Mouse (Mus musculus) subcutaneous adipose tissue, adult 2 months (tissue): ENCODE results near the gene Dbndd2. TPM values are rescaled to one million over a fixed set of nuclear protein-coding genes. Genes with fewer than 3 reads are reported as not detected.

Source experiments
- polyA plus RNA-seq: library from polyadenylated mRNA; depleted of rRNA; stranded (reverse); fragments of >200 nt; gene quantifications from 2 replicates; pipeline ENCODE4 v1.2.3, GENCODE M21; 2012; ENCODE audit warnings: low replicate concordance; rRNA removed

The Dbndd2 gene
- 55.8 and 81.1 TPM in 2 replicates for polyA plus RNA-seq

GRCm38 (mm10) chr2:164485681-164486257 is at the start of gene Dbndd2:
Dbndd2 (plus strand) TSS chr2:164486106.

GRCm38 (mm10) chr2:164443460-164444000 is 42.4 kb upstream of the Dbndd2 start, which contains the start of gene Sdc4:
Sdc4 (minus strand) TSS chr2:164443887.

GRCm38 (mm10) chr2:164456864-164457300 is 29.0 kb upstream of the Dbndd2 start, which contains the start of gene Sys1:
Sys1 (plus strand) TSS chr2:164456964.

GRCm38 (mm10) chr2:164460745-164461551 is 25.0 kb upstream of the Dbndd2 start, which contains the start of gene Gm20458:
Gm20458 (plus strand) TSS chr2:164460967.

GRCm38 (mm10) chr2:164473624-164474023 is 12.3 kb upstream of the Dbndd2 start, which contains the start of gene Trp53tg5:
Trp53tg5 (minus strand) TSS chr2:164473724.

GRCm38 (mm10) chr2:164496847-164497690 is 11.2 kb downstream of the Dbndd2 start, which contains the start of gene Pigt:
Pigt (plus strand) TSS chr2:164497520.

Other genes with a start within 250 kb of the Dbndd2 start
- gene Svs2, start 247.6 kb upstream of the Dbndd2 start, polyA plus RNA-seq, result 0.80 TPM in 1 of 2 replicates, not detected in the other
- 0.17 TPM in 1 of 2 replicates, not detected in the other for gene Svs3b, start 229.5 kb upstream of the Dbndd2 start, polyA plus RNA-seq
- 2.5 TPM in 1 of 2 replicates, not detected in the other for gene Svs4, start 207.6 kb upstream of the Dbndd2 start, polyA plus RNA-seq
- gene Svs3a, start 196.8 kb upstream of the Dbndd2 start, polyA plus RNA-seq, result 0.39 TPM in 1 of 2 replicates, not detected in the other
- not detected in 2 replicates for gene Svs6, start 169.4 kb upstream of the Dbndd2 start, polyA plus RNA-seq
- gene Svs5, start 153.4 kb upstream of the Dbndd2 start, polyA plus RNA-seq, result 0.23 and 8.3 TPM in 2 replicates
- gene Slpi, start 97.0 kb upstream of the Dbndd2 start, polyA plus RNA-seq, result 12.5 and 17.4 TPM in 2 replicates
- gene Rbpjl, start 83.0 kb upstream of the Dbndd2 start, polyA plus RNA-seq, result not detected in 2 replicates
- 0.42 and 1.4 TPM in 2 replicates for gene Matn4, start 80.9 kb upstream of the Dbndd2 start, polyA plus RNA-seq
- 23.4 and 58.2 TPM in 2 replicates for gene Sdc4, start 42.2 kb upstream of the Dbndd2 start, polyA plus RNA-seq
- 92.6 and 114 TPM in 2 replicates for gene Sys1, start 29.1 kb upstream of the Dbndd2 start, polyA plus RNA-seq
- gene Gm20458, start 25.1 kb upstream of the Dbndd2 start, polyA plus RNA-seq, result 9.2 and 40.8 TPM in 2 replicates
- not detected in 2 replicates for gene Trp53tg5, start 12.4 kb upstream of the Dbndd2 start, polyA plus RNA-seq
- gene Pigt, start 11.4 kb downstream of the Dbndd2 start, polyA plus RNA-seq, result 101 and 156 TPM in 2 replicates
- 0.20 and 463 TPM in 2 replicates for gene Wfdc2, start 76.3 kb downstream of the Dbndd2 start, polyA plus RNA-seq
- gene Spint3, start 87.4 kb downstream of the Dbndd2 start, polyA plus RNA-seq, result 0.57 TPM in 1 of 2 replicates, not detected in the other
- gene Wfdc6a, start 99.3 kb downstream of the Dbndd2 start, polyA plus RNA-seq, result 0.18 TPM in 1 of 2 replicates, not detected in the other
- 0.98 TPM in 1 of 2 replicates, not detected in the other for gene Eppin, start 107.5 kb downstream of the Dbndd2 start, polyA plus RNA-seq
- gene Wfdc6b, start 127.4 kb downstream of the Dbndd2 start, polyA plus RNA-seq, result 0.24 TPM in 1 of 2 replicates, not detected in the other
- gene Wfdc8, start 127.5 kb downstream of the Dbndd2 start, polyA plus RNA-seq, result 0.62 TPM in 1 of 2 replicates, not detected in the other
- gene Wfdc16, start 152.7 kb downstream of the Dbndd2 start, polyA plus RNA-seq, result 0.76 TPM in 1 of 2 replicates, not detected in the other
- 1.4 and 18.5 TPM in 2 replicates for gene Wfdc10, start 169.9 kb downstream of the Dbndd2 start, polyA plus RNA-seq
- 0.30 TPM in 1 of 2 replicates, not detected in the other for gene Wfdc9, start 170.5 kb downstream of the Dbndd2 start, polyA plus RNA-seq
- not detected in 2 replicates for gene Wfdc11, start 188.0 kb downstream of the Dbndd2 start, polyA plus RNA-seq
- gene Wfdc13, start 199.0 kb downstream of the Dbndd2 start, polyA plus RNA-seq, result 0.11 and 2.3 TPM in 2 replicates
- gene Spint4, start 212.4 kb downstream of the Dbndd2 start, polyA plus RNA-seq, result not detected in 2 replicates
- not detected in 2 replicates for gene Spint5, start 229.2 kb downstream of the Dbndd2 start, polyA plus RNA-seq